Mouse (Mus musculus): ENCODE measurements around the gene Lipe. TPM values are rescaled to one million over a fixed set of nuclear protein-coding genes. Genes with fewer than 3 reads are reported as not detected.

Lipe gene
- polyA plus RNA-seq, 1 experiment from 2014 or later = 10.6 TPM

DNA sequence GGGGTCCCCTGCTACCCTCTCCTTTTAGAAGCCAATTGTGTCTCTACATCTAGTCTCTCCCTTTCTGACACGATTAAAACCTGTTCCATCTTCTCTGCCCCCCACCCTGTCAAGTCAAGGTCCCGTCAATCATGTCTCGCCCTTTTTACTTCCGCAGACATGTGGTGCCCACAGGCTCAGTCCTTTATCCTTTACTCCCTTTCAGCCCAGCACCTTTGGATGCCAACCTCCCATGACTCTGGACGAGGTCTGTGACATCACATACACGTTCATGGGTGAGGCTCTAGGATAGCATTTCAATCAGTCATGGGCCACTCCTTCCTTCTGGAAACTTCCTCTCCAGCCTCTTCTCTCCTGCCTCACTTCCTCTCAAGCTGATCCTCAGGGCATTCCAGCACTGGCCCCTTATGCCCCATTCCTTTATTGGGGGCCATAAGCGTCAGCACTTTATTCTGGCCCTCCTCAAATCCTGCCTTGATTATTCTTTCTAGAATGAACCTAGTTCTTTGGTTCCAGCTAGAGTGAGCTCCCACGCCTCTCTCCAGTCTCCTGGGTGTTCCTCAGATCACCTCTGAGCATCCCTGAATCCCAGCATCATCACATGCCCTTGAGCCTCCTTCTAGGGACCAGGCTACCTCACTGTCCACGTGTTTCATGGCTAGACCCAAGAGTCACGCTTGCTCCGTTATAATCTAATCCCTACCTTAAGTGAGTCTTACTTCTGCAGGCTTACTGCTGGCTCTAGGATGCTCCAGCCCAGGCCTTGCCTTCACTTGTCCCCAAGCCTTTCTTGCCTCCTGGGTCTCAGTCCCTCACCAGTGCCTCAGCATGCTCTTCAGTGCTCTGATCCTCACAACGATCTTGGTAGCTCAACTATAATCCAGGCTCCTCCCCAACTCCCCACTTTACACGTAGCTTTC, 20.1 kb downstream of the Lipe start:
- no peaks in the 10 kb centered on the region for H3K9me3 ChIP-seq (replicated peaks; ENCODE audit: control insufficient read depth, low read length)
- H3K36me3 ChIP-seq (ENCODE audit: control insufficient read depth, insufficient read depth, low read length) = peaks cover 7% of the 10 kb centered on the region; the same call in 1 of the 2 replicates
- H3K27ac ChIP-seq (ENCODE audit: low read length) = no peak overlapping the region; the same call in 1 of the 2 replicates
- H3K9ac ChIP-seq (ENCODE audit: low read length) = no peak overlapping the region
- WGBS = 79% methylated on average over 13 of the region's 13 CpGs
- no peak for ATAC-seq (ENCODE audit: insufficient read depth, low FRiP score)
- peaks cover 9% of the 10 kb centered on the region; the same call in 1 of the 2 replicates for H3K4me1 ChIP-seq (ENCODE audit: control insufficient read depth, insufficient read depth, low read length)
- no peaks in the 10 kb centered on the region for H3K27me3 ChIP-seq (ENCODE audit: control insufficient read depth, insufficient read depth, low read length)
- H3K4me2 ChIP-seq (ENCODE audit: low read depth, low read length) = no peak overlapping the region
- H3K4me3 ChIP-seq (replicated peaks; ENCODE audit: low read length) = no peak overlapping the region

DNA sequence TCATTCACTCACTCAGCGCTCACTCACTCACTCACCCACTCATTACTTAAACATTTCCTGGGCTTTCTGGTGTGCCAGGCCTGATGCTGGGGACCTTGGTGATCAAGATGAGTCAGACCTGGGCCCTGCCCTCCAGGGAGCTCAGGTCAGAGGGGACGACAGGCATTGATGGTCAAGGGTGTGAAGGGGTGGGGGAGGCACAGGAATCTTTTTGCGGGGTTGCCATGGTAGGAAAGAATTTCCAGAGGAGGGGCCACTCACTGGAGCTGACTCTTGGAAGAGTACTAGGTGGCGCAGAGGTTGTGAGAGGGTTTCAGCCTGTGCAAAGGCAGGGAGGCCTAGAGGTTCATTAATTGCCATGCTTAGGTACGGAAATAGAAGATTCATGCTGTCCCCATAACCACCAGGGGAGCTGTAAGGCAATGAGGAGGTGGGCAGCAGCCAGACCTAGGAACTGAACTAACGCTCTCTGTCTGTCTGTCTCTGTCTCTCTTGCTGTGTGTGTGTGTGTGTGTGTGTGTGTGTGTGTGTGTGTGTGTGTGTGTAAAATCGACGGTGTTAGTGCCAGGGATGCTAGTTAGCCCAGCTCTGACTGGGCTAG, 21.3 kb downstream of the Lipe start:
- H3K27ac ChIP-seq (ENCODE audit: low read length) = no peak overlapping the region
- H3K9ac ChIP-seq (ENCODE audit: low read length) = no peak overlapping the region
- H3K36me3 ChIP-seq (ENCODE audit: control insufficient read depth, insufficient read depth, low read length) = peaks cover 3% of the 10 kb centered on the region; the same call in 1 of the 2 replicates
- H3K27me3 ChIP-seq (ENCODE audit: control insufficient read depth, insufficient read depth, low read length) = no peaks in the 10 kb centered on the region
- no peaks in the 10 kb centered on the region for H3K9me3 ChIP-seq (replicated peaks; ENCODE audit: control insufficient read depth, low read length)
- H3K4me2 ChIP-seq (ENCODE audit: low read depth, low read length) = peak overlapping the region; percentile 52; the same call in 1 of the 2 replicates
- peaks cover 9% of the 10 kb centered on the region; the same call in 1 of the 2 replicates for H3K4me1 ChIP-seq (ENCODE audit: control insufficient read depth, insufficient read depth, low read length)
- WGBS = 44% methylated on average over 8 of the region's 8 CpGs
- peak overlapping the region; percentile 39; the same call in 1 of the 2 replicates for H3K4me3 ChIP-seq (replicated peaks; ENCODE audit: low read length)
- 0 out of 2 replicates have a peak, but pooled peaks have one; percentile 14 for ATAC-seq (ENCODE audit: insufficient read depth, low FRiP score)

DNA sequence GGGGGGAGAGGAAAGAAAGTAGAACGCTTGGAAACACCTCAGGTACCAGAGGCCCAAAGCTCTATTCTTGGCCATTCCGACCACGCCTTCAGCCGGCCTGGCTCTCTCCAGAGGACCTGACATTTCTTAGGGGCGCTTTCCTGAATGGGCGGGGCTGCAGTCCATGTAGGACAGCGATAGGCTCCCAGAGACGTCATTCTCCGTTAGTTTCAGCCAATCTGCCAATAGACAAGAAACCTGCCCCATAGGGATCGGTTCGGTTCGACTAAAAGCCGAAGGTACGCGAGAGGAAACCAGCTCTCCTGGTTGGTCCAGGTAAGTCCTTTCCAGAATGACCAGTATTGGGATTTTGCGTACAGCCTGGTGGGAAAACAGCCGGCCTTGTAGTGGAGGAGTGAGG, 22.0 kb downstream of the Lipe start:
- Histone ChIP-seq H3K9me3 (replicated peaks; ENCODE audit: control insufficient read depth, low read length) (no peaks in the 10 kb centered on the region), H3K4me3 (replicated peaks; ENCODE audit: low read length) (peak overlapping the region; percentile 39), H3K36me3 (ENCODE audit: control insufficient read depth, insufficient read depth, low read length) (no peaks in the 10 kb centered on the region), H3K27ac (ENCODE audit: low read length) (peak overlapping the region; percentile 30; the same call in 1 of the 2 replicates), H3K4me2 (ENCODE audit: low read depth, low read length) (peak overlapping the region; percentile 52), H3K9ac (ENCODE audit: low read length) (0 out of 2 replicates have a peak overlapping the region, but pooled peaks have one; percentile 55), H3K27me3 (ENCODE audit: control insufficient read depth, insufficient read depth, low read length) (no peaks in the 10 kb centered on the region), H3K4me1 (ENCODE audit: control insufficient read depth, insufficient read depth, low read length) (peaks cover 9% of the 10 kb centered on the region; the same call in 1 of the 2 replicates)
- 6% methylated on average over 17 of the region's 17 CpGs for WGBS
- peak; percentile 70 for ATAC-seq (ENCODE audit: insufficient read depth, low FRiP score)

DNA sequence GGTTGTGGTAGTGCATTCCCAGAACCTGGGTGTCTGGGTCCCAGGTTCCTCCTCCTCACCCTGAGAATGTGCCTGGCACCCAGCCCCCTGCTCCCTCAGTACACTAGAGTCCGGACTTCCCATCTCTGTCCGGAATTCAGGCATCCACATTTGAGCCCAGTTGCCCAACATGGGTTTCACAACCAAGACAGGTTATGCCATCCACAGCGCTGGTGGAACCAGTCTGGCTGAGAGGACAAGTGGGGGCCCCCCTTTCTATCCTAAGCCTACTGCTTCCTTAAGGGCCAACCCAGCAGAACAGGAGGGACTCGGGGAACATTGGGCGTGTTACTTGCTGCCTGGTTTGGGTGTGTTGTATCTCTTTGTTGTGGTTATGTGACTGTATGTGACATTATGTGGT, 26.1 kb downstream of the Lipe start:
- WGBS = 83% methylated on average over 5 of the region's 5 CpGs
- no peaks in the 10 kb centered on the region for H3K36me3 ChIP-seq (ENCODE audit: control insufficient read depth, insufficient read depth, low read length)
- peak overlapping the region; percentile 27 for H3K27ac ChIP-seq (ENCODE audit: low read length)
- H3K9me3 ChIP-seq (replicated peaks; ENCODE audit: control insufficient read depth, low read length) = no peaks in the 10 kb centered on the region
- no peak overlapping the region for H3K4me3 ChIP-seq (replicated peaks; ENCODE audit: low read length)
- peaks cover 25% of the 10 kb centered on the region for H3K27me3 ChIP-seq (ENCODE audit: control insufficient read depth, insufficient read depth, low read length)
- no peak for ATAC-seq (ENCODE audit: insufficient read depth, low FRiP score)
- no peak overlapping the region for H3K4me2 ChIP-seq (ENCODE audit: low read depth, low read length)
- no peak overlapping the region for H3K9ac ChIP-seq (ENCODE audit: low read length)
- peaks cover 6% of the 10 kb centered on the region; the same call in 1 of the 2 replicates for H3K4me1 ChIP-seq (ENCODE audit: control insufficient read depth, insufficient read depth, low read length)

DNA sequence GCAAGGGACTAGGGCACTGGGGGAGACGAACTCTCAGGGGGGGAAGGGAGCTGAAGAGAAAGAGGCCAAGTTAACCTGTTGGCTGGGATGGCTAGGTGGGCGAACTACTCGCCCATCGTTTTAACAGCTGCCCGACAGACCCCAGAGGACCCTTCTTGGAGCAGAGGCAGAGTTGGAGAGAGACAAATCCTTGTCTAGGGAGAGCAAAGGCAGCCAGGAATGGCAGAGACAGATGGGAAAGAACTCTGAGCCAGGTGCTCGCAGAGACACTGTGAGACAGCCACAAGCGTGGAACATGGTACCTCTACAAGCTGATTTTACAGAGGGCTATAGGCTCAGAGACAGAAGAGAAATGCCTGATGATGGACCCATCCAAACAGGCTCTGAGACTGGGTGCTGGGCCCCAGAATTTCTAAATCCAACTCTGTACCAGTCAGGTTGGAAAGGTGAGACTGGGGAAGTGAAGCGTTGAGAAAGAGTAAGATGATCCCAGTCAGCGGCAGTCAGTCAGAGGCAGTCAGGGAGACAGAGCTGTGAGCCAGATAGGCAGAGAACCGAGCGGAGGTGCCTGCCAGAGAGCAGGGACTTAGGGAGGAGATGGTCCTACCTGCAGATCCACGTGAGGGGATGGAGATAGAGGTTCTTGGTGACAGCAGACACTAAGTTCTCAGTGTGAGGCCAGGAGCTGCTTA, 29.3 kb downstream of the Lipe start, which contains the start of gene Cnfn:
TSS of gene Cnfn (minus strand) at position 667 of the 692 bp plus-strand sequence.
- Histone ChIP-seq H3K9ac (ENCODE audit: low read length) (no peak within 1 kb of the TSS), H3K27ac (ENCODE audit: low read length) (peak within 1 kb of the TSS; percentile 14; the same call in 1 of the 2 replicates)

DNA sequence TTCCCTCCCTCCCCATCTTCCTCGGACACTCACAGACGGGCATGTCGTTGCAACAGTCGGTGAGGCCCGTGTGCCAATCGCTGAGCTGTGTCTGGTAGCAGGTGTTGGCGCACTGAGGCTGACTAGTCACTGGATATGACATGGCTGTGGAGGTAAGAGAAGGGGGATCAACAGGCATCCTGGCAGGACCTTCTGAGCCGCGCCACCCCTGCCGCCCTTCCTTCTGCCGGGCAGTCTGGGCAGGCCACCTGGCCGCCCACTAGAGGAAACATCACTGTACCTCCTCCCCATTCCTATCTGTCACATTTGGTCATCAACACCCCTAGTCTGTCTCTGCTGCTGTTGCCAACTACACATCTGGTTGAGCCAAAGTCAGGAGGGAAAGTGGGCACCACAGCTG, 30.2 kb downstream of the Lipe start:
- Histone ChIP-seq H3K4me2 (ENCODE audit: low read depth, low read length) (0 out of 2 replicates have a peak overlapping the region, but pooled peaks have one; percentile 15), H3K9ac (ENCODE audit: low read length) (no peak overlapping the region), H3K27me3 (ENCODE audit: control insufficient read depth, insufficient read depth, low read length) (peaks cover 34% of the 10 kb centered on the region), H3K9me3 (replicated peaks; ENCODE audit: control insufficient read depth, low read length) (no peaks in the 10 kb centered on the region), H3K36me3 (ENCODE audit: control insufficient read depth, insufficient read depth, low read length) (no peaks in the 10 kb centered on the region), H3K27ac (ENCODE audit: low read length) (no peak overlapping the region), H3K4me1 (ENCODE audit: control insufficient read depth, insufficient read depth, low read length) (peaks cover 5% of the 10 kb centered on the region), H3K4me3 (replicated peaks; ENCODE audit: low read length) (no peak overlapping the region; the same call in none of the 2 replicates)
- no peak for ATAC-seq (ENCODE audit: insufficient read depth, low FRiP score)
- 20% methylated on average over 12 of the region's 12 CpGs for WGBS

More for the DNA sequence above, 29.3 kb downstream of the Lipe start, which contains the start of gene Cnfn:
- 48% methylated on average over 12 of the region's 12 CpGs for WGBS
- Histone ChIP-seq H3K4me1 (ENCODE audit: control insufficient read depth, insufficient read depth, low read length) (peaks cover 5% of the 10 kb centered on the region), H3K4me2 (ENCODE audit: low read depth, low read length) (no peak within 1 kb of the TSS), H3K4me3 (replicated peaks; ENCODE audit: low read length) (no peak within 1 kb of the TSS; the same call in 1 of the 2 replicates), H3K9me3 (replicated peaks; ENCODE audit: control insufficient read depth, low read length) (no peaks in the 10 kb centered on the region), H3K27me3 (ENCODE audit: control insufficient read depth, insufficient read depth, low read length) (peaks cover 34% of the 10 kb centered on the region), H3K36me3 (ENCODE audit: control insufficient read depth, insufficient read depth, low read length) (no peaks in the 10 kb centered on the region)
- ATAC-seq (ENCODE audit: insufficient read depth, low FRiP score) = no peak

DNA sequence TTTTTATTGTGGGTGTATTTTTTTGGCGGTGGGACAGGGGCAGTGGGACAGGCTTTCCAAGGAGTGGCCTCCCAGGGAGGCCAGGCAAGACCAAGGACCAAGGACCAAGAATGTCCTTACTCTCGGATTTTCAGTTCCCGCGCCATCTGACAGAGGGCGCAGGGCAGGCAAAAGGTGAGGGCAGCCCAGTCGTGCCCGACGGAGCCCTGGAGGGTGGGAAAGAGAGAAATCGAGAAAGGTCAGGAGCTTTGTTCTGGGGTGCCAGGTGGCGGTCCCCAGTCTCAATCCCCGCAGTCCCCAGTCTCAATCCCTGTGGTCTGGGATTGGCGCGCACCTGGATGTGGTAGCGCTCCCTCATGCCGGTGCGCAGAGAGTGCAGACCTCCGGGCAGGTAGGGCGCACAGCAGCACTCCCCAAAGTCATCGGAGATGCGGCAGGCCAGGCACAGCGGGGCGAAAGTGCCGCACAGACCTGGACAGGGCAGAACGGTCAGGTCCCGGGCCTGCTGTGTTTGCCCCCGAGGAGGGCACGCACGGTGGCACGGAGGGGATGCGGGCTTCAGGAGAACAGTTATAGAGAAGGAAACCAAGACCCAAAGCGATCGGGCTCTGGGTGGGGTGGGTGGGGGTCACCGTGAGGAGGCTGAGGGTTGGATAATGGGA, 30.7 kb downstream of the Lipe start:
- 3% methylated on average over 33 of the region's 33 CpGs for WGBS
- Histone ChIP-seq H3K4me1 (ENCODE audit: control insufficient read depth, insufficient read depth, low read length) (peaks cover 5% of the 10 kb centered on the region), H3K36me3 (ENCODE audit: control insufficient read depth, insufficient read depth, low read length) (no peaks in the 10 kb centered on the region), H3K4me2 (ENCODE audit: low read depth, low read length) (peak overlapping the region; percentile 15; the same call in 1 of the 2 replicates), H3K27me3 (ENCODE audit: control insufficient read depth, insufficient read depth, low read length) (peaks cover 34% of the 10 kb centered on the region), H3K27ac (ENCODE audit: low read length) (no peak overlapping the region), H3K4me3 (replicated peaks; ENCODE audit: low read length) (peak overlapping the region; percentile 21), H3K9ac (ENCODE audit: low read length) (peak overlapping the region; percentile 35; the same call in 1 of the 2 replicates), H3K9me3 (replicated peaks; ENCODE audit: control insufficient read depth, low read length) (no peaks in the 10 kb centered on the region)
- no peak for ATAC-seq (ENCODE audit: insufficient read depth, low FRiP score)

DNA sequence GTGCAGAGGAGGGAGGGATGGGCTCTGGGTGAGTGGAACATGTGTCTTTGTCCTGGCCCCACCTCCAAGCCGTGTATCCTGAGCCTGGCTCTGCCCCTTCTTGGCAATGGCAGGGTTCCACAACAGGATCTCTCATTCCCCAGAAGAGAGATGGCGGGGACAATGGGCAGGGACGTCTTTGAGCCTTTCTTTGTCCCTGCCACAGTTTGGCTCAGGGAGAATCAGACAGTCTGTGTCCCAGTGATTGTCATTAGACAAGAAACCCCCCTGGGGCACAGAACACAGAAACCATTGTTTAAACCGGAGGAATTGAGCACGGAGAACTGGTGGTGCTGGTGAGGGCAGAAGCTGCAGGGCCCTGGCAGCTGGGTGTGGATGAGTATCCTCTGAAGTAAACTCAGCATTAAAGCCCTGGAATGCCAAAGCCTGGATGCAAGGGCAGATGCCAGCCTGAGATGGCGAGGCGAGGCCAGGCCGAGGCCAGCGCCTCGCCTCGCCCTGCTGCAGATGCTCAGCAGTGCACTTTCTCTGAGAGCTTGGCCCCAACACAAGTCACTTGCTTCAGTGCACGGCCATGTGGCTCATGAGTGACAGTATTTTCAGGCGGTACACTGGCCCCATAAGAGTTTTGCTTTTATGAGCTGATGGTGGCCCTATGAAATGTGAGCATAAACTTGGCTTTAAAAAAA, 32.4 kb downstream of the Lipe start:
- 0 out of 2 replicates have a peak overlapping the region, but pooled peaks have one; percentile 7 for H3K9ac ChIP-seq (ENCODE audit: low read length)
- H3K4me3 ChIP-seq (replicated peaks; ENCODE audit: low read length) = no peak overlapping the region
- no peak overlapping the region for H3K4me2 ChIP-seq (ENCODE audit: low read depth, low read length)
- H3K4me1 ChIP-seq (ENCODE audit: control insufficient read depth, insufficient read depth, low read length) = peaks cover 5% of the 10 kb centered on the region
- no peak for ATAC-seq (ENCODE audit: insufficient read depth, low FRiP score)
- H3K9me3 ChIP-seq (replicated peaks; ENCODE audit: control insufficient read depth, low read length) = no peaks in the 10 kb centered on the region
- H3K27me3 ChIP-seq (ENCODE audit: control insufficient read depth, insufficient read depth, low read length) = peaks cover 34% of the 10 kb centered on the region
- H3K27ac ChIP-seq (ENCODE audit: low read length) = no peak overlapping the region
- H3K36me3 ChIP-seq (ENCODE audit: control insufficient read depth, insufficient read depth, low read length) = no peaks in the 10 kb centered on the region
- WGBS = 48% methylated on average over 13 of the region's 13 CpGs

Data from stomach, embryonic 16.5 days (tissue).